ENCODE assay signal across 8 mouse cellular contexts in genomic region chr5:115134234-115135165, GRCm38 (mm10). TPM values are rescaled to one million over a fixed set of nuclear protein-coding genes. Genes with fewer than 3 reads are reported as not detected.
DNase-seq lines count a peak whose midpoint lies in the region; ATAC-seq and TF ChIP-seq lines count a peak whose summit lies in the region.

TSS of gene Unc119b (minus strand) at chr5:115134975.

- WGBS in forebrain, embryonic 14.5 days, result under 1% methylated on average over 51 of the region's 81 CpGs
- under 1% methylated on average over 80 of the region's 81 CpGs for WGBS in large intestine, adult 2 months
- under 1% methylated on average over 72 of the region's 81 CpGs for WGBS in liver, embryonic 16.5 days (ENCODE audit: insufficient replicate concordance)
- WGBS in neural tube, embryonic 12.5 days, result under 1% methylated on average over 80 of the region's 81 CpGs
- under 1% methylated on average over 50 of the region's 81 CpGs for WGBS in stomach, postnatal 0 days

- H3K9ac ChIP-seq in forebrain, embryonic 14.5 days (ENCODE audit: low read length), result peak within 1 kb of the TSS; percentile 89
- peak within 1 kb of the TSS; percentile 74 for H3K9ac ChIP-seq in liver, embryonic 16.5 days (ENCODE audit: low read depth, low read length)
- H3K9ac ChIP-seq in neural tube, embryonic 12.5 days, result peak within 1 kb of the TSS; percentile 93
- H3K9ac ChIP-seq in stomach, postnatal 0 days (ENCODE audit: low read length), result peak within 1 kb of the TSS; percentile 83

- TF ChIP-seq EP300 in stomach, postnatal 0 days (optimal IDR thresholded peaks at IDR 0.05), result no peak

- H3K27me3 ChIP-seq in forebrain, embryonic 14.5 days (replicated peaks; ENCODE audit: control insufficient read depth, insufficient read depth, low read length), result no peaks in the 10 kb centered on the region
- H3K27me3 ChIP-seq in liver, embryonic 16.5 days (ENCODE audit: control insufficient read depth, insufficient read depth, low read depth, low read length), result no peaks in the 10 kb centered on the region; the same call in none of the 2 replicates
- no peaks in the 10 kb centered on the region for H3K27me3 ChIP-seq in neural tube, embryonic 12.5 days (replicated peaks)
- H3K27me3 ChIP-seq in stomach, postnatal 0 days (ENCODE audit: control insufficient read depth, insufficient read depth, low read length), result no peaks in the 10 kb centered on the region

- H3K36me3 ChIP-seq in forebrain, embryonic 14.5 days (ENCODE audit: control insufficient read depth, insufficient read depth, low read length), result peaks cover 9% of the 10 kb centered on the region
- no peaks in the 10 kb centered on the region for H3K36me3 ChIP-seq in liver, embryonic 16.5 days (ENCODE audit: control insufficient read depth, insufficient read depth)
- H3K36me3 ChIP-seq in neural tube, embryonic 12.5 days, result peaks cover 8% of the 10 kb centered on the region
- H3K36me3 ChIP-seq in stomach, postnatal 0 days (ENCODE audit: control insufficient read depth, insufficient read depth, low read length), result 0 out of 2 replicates have a peak, but pooled peaks cover 3% of the 10 kb centered on the region

- peak; percentile 84 for DNase-seq in ES-CJ7 (ENCODE audit: low read depth, low spot score)
- peak; percentile 89 for DNase-seq in cerebellum, adult 11 months
- peak; percentile 89 for DNase-seq in forebrain, embryonic 14.5 days (ENCODE audit: low spot score)
- DNase-seq in heart, postnatal 10 days, result peak; percentile 90 to 91
- DNase-seq in large intestine, adult 2 months (ENCODE audit: low read depth, low spot score), result no peak
- peak; percentile 93 for DNase-seq in stomach, postnatal 0 days (ENCODE audit: low spot score)

- H3K9me3 ChIP-seq in forebrain, embryonic 14.5 days (replicated peaks; ENCODE audit: control insufficient read depth, low read length), result no peaks in the 10 kb centered on the region
- H3K9me3 ChIP-seq in liver, embryonic 16.5 days (replicated peaks; ENCODE audit: control insufficient read depth, low read length), result no peaks in the 10 kb centered on the region
- H3K9me3 ChIP-seq in neural tube, embryonic 12.5 days, result no peaks in the 10 kb centered on the region
- no peaks in the 10 kb centered on the region for H3K9me3 ChIP-seq in stomach, postnatal 0 days (ENCODE audit: control insufficient read depth, low read length)

- H3K4me3 ChIP-seq in forebrain, embryonic 14.5 days (ENCODE audit: low read depth, low read length), result peak within 1 kb of the TSS; percentile 88
- peak within 1 kb of the TSS; percentile 79 for H3K4me3 ChIP-seq in liver, embryonic 16.5 days (ENCODE audit: low read depth, low read length)
- H3K4me3 ChIP-seq in neural tube, embryonic 12.5 days, result peak within 1 kb of the TSS; percentile 97
- H3K4me3 ChIP-seq in stomach, postnatal 0 days (ENCODE audit: low read depth, low read length), result peak within 1 kb of the TSS; percentile 92

- H3K4me2 ChIP-seq in forebrain, embryonic 14.5 days (ENCODE audit: low read length), result peak within 1 kb of the TSS; percentile 90
- peak within 1 kb of the TSS; percentile 93 for H3K4me2 ChIP-seq in liver, embryonic 16.5 days (ENCODE audit: low read depth, low read length)
- peak within 1 kb of the TSS; percentile 90 for H3K4me2 ChIP-seq in neural tube, embryonic 12.5 days (replicated peaks)
- H3K4me2 ChIP-seq in stomach, postnatal 0 days (replicated peaks; ENCODE audit: low read depth), result peak within 1 kb of the TSS; percentile 99

- peaks cover 8% of the 10 kb centered on the region for H3K4me1 ChIP-seq in forebrain, embryonic 14.5 days (ENCODE audit: control insufficient read depth, insufficient read depth, low read length)
- peaks cover 8% of the 10 kb centered on the region for H3K4me1 ChIP-seq in liver, embryonic 16.5 days (ENCODE audit: control insufficient read depth, low read depth, low read length)
- peaks cover 17% of the 10 kb centered on the region for H3K4me1 ChIP-seq in neural tube, embryonic 12.5 days
- no peaks in the 10 kb centered on the region; the same call in 1 of the 2 replicates for H3K4me1 ChIP-seq in stomach, postnatal 0 days (replicated peaks; ENCODE audit: control insufficient read depth, insufficient read depth)

- peak within 1 kb of the TSS; percentile 33; the same call in 1 of the 2 replicates for H3K27ac ChIP-seq in forebrain, embryonic 14.5 days (ENCODE audit: low read depth, low read length)
- H3K27ac ChIP-seq in liver, embryonic 16.5 days (ENCODE audit: low read length), result peak within 1 kb of the TSS; percentile 14; the same call in 1 of the 2 replicates
- H3K27ac ChIP-seq in neural tube, embryonic 12.5 days, result no peak within 1 kb of the TSS
- H3K27ac ChIP-seq in stomach, postnatal 0 days (replicated peaks), result 0 out of 2 replicates have a peak within 1 kb of the TSS, but pooled peaks have one; percentile 35

- intact Hi-C loops in heart, postnatal 10 days (cut with DNase I), result no loop called here

- ATAC-seq in forebrain, embryonic 14.5 days, result peak; percentile 95
- peak; percentile 95 for ATAC-seq in liver, embryonic 16.5 days (ENCODE audit: low read depth)
- peak; percentile 94 for ATAC-seq in neural tube, embryonic 12.5 days (ENCODE audit: low FRiP score, low read depth)
- ATAC-seq in stomach, postnatal 0 days (ENCODE audit: low FRiP score, low TSS enrichment), result peak; percentile 97

- TF ChIP-seq CTCF in stomach, postnatal 0 days (IDR thresholded peaks at IDR 0.05; ENCODE audit: low read depth), result no peak

RNA-seq across cellular contexts. Expression of gene Unc119b, which starts in this region (rescaled TPM):
- polyA plus RNA-seq in forebrain, embryonic 14.5 days (2014; fragmentation: Nextera tagmentation; extraction: Ambion mirVana), result 35.4 and 37.8 TPM in 2 replicates
- 10 to 100 TPM; 23.8 TPM for total RNA-seq in heart, postnatal 10 days (2021)
- 33.6 and 35.6 TPM in 2 replicates for polyA plus RNA-seq in large intestine, adult 2 months (2012; rRNA removed)
- 7.7 and 8.1 TPM in 2 replicates for polyA plus RNA-seq in liver, embryonic 16.5 days (2015; fragmentation: Nextera tagmentation; extraction: Ambion mirVana)
- 60.4 and 61.2 TPM in 2 replicates for polyA plus RNA-seq in neural tube, embryonic 12.5 days (2016; fragmentation: Nextera tagmentation; extraction: Ambion mirVana)
- polyA plus RNA-seq in stomach, postnatal 0 days (2015; fragmentation: Nextera tagmentation; extraction: Ambion mirVana), result 12.7 and 12.9 TPM in 2 replicates
